Mouse (Mus musculus) small intestine, adult 2 months (tissue): Measurements from ENCODE around the gene Fnbp1.

Source experiments
- CTCF ChIP-seq: fragments of 200-500 bp; IDR thresholded peaks from 2 replicates; pipeline ENCODE4 v1.5.1; 2012; ENCODE audit warnings: low read depth, mild to moderate bottlenecking, control low read depth, inconsistent platforms, low read length, moderate library complexity, mixed read lengths; ENCODE audit not compliant: insufficient replicate concordance, insufficient read length; ENCODE audit errors: extremely low read depth
- POLR2A ChIP-seq: fragments of 200-500 bp; IDR thresholded peaks from 2 replicates; pipeline ENCODE4 v1.6.1; 2012; ENCODE audit warnings: low read depth, mild to moderate bottlenecking, control low read depth, inconsistent platforms, low read length, moderate library complexity

DNA sequence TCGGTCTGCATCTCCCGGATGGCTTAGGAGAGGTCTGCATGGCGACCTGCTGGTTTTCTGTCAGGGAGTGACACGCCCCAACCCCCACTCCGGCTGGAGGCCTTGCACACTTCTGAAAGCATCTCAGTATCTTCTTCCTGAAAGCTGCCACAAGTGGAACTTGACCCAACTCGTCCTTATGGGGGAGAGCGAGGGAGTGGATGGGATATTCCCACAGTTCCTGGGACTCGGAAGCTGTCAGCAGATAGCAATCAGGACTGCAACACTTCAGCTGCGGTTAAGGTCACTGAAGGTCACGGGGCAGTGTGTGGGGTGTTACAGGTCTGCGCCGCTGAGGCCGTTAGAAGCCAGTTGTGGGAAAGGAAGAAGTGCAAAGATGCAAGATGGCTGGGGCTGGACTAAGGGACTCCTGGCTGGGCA lies 6.3 kb downstream of the Fnbp1 start:
- TF ChIP-seq CTCF: no peak
- TF ChIP-seq POLR2A: no peak
